Comparison of ENCODE assay signal across 8 mouse cellular contexts in the genomic region with DNA sequence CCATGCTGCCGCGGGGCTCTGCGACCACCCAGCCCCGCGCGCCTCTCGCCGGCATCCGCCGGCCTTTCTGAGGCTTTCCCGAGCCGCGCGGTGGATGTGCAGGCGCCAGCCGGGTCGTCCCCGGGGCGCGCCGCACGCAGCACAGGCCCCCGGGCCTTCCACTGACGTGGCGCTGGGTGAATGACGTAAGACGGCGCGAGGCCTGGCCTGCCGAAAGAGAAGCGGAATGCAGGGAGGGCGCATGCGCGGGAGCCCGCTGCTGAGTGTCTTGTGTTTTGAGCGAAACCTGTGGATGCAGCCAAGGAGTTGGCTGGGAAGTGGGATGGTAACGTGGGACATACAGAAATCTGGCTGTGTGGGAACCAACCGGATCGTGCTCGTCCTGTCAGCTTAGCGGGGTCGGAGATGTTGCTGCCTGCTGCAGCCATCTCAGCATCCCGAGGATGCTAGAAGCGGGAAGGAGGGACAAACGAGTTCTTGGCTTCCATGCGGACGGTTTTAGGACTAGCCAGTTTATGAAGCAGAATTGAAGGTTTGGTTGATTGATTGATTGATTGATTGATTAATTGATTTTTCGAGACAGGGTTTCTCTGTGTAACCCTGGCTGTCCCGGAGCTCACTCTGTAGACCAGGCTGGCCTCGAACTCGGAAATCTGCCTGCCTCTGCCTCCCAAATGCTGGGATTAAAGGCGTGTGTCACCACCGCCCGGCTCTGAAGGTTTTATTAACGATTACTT. TPM values are rescaled to one million over a fixed set of nuclear protein-coding genes. Genes with fewer than 3 reads are reported as not detected.
DNase-seq lines count a peak whose midpoint lies in the region; ATAC-seq and TF ChIP-seq lines count a peak whose summit lies in the region.

A gene (minus strand): TSS at position 113 of the 737 bp plus-strand sequence.

- no peaks in the 10 kb centered on the region for H3K9me3 ChIP-seq in E14TG2a.4 (ENCODE audit: low read length)
- H3K9me3 ChIP-seq in forebrain, embryonic 13.5 days (replicated peaks): no peaks in the 10 kb centered on the region
- H3K9me3 ChIP-seq in liver, postnatal 0 days (ENCODE audit: low read length): no peaks in the 10 kb centered on the region
- no peaks in the 10 kb centered on the region for H3K9me3 ChIP-seq in neural tube, embryonic 14.5 days (ENCODE audit: control insufficient read depth, low read length)

- 2% methylated on average over 55 of the region's 55 CpGs for WGBS in forebrain, embryonic 13.5 days
- WGBS in large intestine, adult 2 months: 1% methylated on average over 55 of the region's 55 CpGs
- 1% methylated on average over 45 of the region's 55 CpGs for WGBS in liver, postnatal 0 days (ENCODE audit: insufficient replicate concordance)
- 2% methylated on average over 49 of the region's 55 CpGs for WGBS in neural tube, embryonic 14.5 days

- H3K27ac ChIP-seq in forebrain, embryonic 13.5 days: peak within 1 kb of the TSS; percentile 95
- H3K27ac ChIP-seq in liver, postnatal 0 days (ENCODE audit: low read depth): peak within 1 kb of the TSS; percentile 93
- H3K27ac ChIP-seq in neural tube, embryonic 14.5 days (ENCODE audit: low read depth, low read length): peak within 1 kb of the TSS; percentile 97

- H3K4me2 ChIP-seq in forebrain, embryonic 13.5 days: peak within 1 kb of the TSS; percentile 98
- H3K4me2 ChIP-seq in liver, postnatal 0 days (ENCODE audit: low read depth, low read length): peak within 1 kb of the TSS; percentile 71
- peak within 1 kb of the TSS; percentile 95 for H3K4me2 ChIP-seq in neural tube, embryonic 14.5 days (ENCODE audit: low read depth, low read length)

- no peaks in the 10 kb centered on the region for H3K27me3 ChIP-seq in E14TG2a.4 (ENCODE audit: insufficient read depth, low read length)
- no peaks in the 10 kb centered on the region for H3K27me3 ChIP-seq in forebrain, embryonic 13.5 days
- H3K27me3 ChIP-seq in liver, postnatal 0 days (ENCODE audit: insufficient read depth, low read length): no peaks in the 10 kb centered on the region
- H3K27me3 ChIP-seq in neural tube, embryonic 14.5 days (ENCODE audit: control insufficient read depth, insufficient read depth, low read length): 0 out of 2 replicates have a peak, but pooled peaks cover 2% of the 10 kb centered on the region

- peak within 1 kb of the TSS; percentile 98 for H3K4me3 ChIP-seq in E14TG2a.4 (replicated peaks; ENCODE audit: low read length)
- H3K4me3 ChIP-seq in forebrain, embryonic 13.5 days: peak within 1 kb of the TSS; percentile 98
- peak within 1 kb of the TSS; percentile 75 for H3K4me3 ChIP-seq in liver, postnatal 0 days (ENCODE audit: low read depth, low read length)
- H3K4me3 ChIP-seq in neural tube, embryonic 14.5 days (ENCODE audit: low read depth, low read length): peak within 1 kb of the TSS; percentile 99

- no peak; the same call in 1 of the 2 replicates for TF ChIP-seq EP300 in liver, postnatal 0 days (IDR thresholded peaks at IDR 0.05; ENCODE audit: low read depth)

- peak within 1 kb of the TSS; percentile 99 for H3K9ac ChIP-seq in forebrain, embryonic 13.5 days
- H3K9ac ChIP-seq in liver, postnatal 0 days (replicated peaks): peak within 1 kb of the TSS; percentile 89
- peak within 1 kb of the TSS; percentile 98 for H3K9ac ChIP-seq in neural tube, embryonic 14.5 days (replicated peaks; ENCODE audit: low read depth, low read length)

- peak; percentile 98 for ATAC-seq in forebrain, embryonic 13.5 days
- peak; percentile 94 for ATAC-seq in liver, postnatal 0 days
- peak; percentile 95 for ATAC-seq in neural tube, embryonic 14.5 days (ENCODE audit: low read depth)

- intact Hi-C loops in heart, postnatal 10 days (cut with DNase I): loop anchor here (1.0 kb wide), 1 partner anchor 56 kb away; no protein-coding TSS in a partner anchor

- peak; percentile 94 for DNase-seq in c-Kit-positive CD71-positive TER-119-positive erythroid progenitor cells, embryonic 14.5 days (ENCODE audit: low spot score)
- peak; percentile 98 for DNase-seq in heart, postnatal 10 days
- DNase-seq in large intestine, adult 2 months (ENCODE audit: low read depth, low spot score): peak; percentile 71
- DNase-seq in liver, postnatal 0 days: peak; percentile 97
- peak; percentile 98 for DNase-seq in testis, postnatal 10 days (ENCODE audit: low spot score)

- no peak for TF ChIP-seq CTCF in E14TG2a.4 (conservative IDR thresholded peaks at IDR 0.05; ENCODE audit: low read length)
- TF ChIP-seq CTCF in liver, postnatal 0 days (IDR thresholded peaks at IDR 0.05; ENCODE audit: low read depth): no peak

- H3K4me1 ChIP-seq in E14TG2a.4 (replicated peaks; ENCODE audit: low read depth, low read length): peaks cover 50% of the 10 kb centered on the region
- H3K4me1 ChIP-seq in forebrain, embryonic 13.5 days: peaks cover 25% of the 10 kb centered on the region
- H3K4me1 ChIP-seq in liver, postnatal 0 days (ENCODE audit: insufficient read depth): peaks cover 18% of the 10 kb centered on the region
- H3K4me1 ChIP-seq in neural tube, embryonic 14.5 days (ENCODE audit: control insufficient read depth, insufficient read depth, low read length): peaks cover 19% of the 10 kb centered on the region

- H3K36me3 ChIP-seq in E14TG2a.4 (ENCODE audit: insufficient read depth, low read length): peaks cover 17% of the 10 kb centered on the region
- no peaks in the 10 kb centered on the region for H3K36me3 ChIP-seq in forebrain, embryonic 13.5 days (ENCODE audit: poor library complexity, severe bottlenecking)
- H3K36me3 ChIP-seq in liver, postnatal 0 days (replicated peaks; ENCODE audit: insufficient read depth, low read length): no peaks in the 10 kb centered on the region
- no peaks in the 10 kb centered on the region for H3K36me3 ChIP-seq in neural tube, embryonic 14.5 days (ENCODE audit: control insufficient read depth, insufficient read depth, low read length)

RNA-seq across cellular contexts. Expression of the gene that starts here (rescaled TPM):
- 53.0 and 57.0 TPM in 2 replicates for polyA plus RNA-seq in forebrain, embryonic 13.5 days (2015; fragmentation: Nextera tagmentation; extraction: Ambion mirVana)
- total RNA-seq in heart, postnatal 10 days (2021): 10 to 100 TPM; 56.6 to 58.1 TPM
- 65.2 and 67.8 TPM in 2 replicates for polyA plus RNA-seq in large intestine, adult 2 months (2012; rRNA removed)
- polyA plus RNA-seq in liver, postnatal 0 days (2015; fragmentation: Nextera tagmentation; extraction: Ambion mirVana): 15.5 and 18.1 TPM in 2 replicates
- polyA plus RNA-seq in neural tube, embryonic 14.5 days (2014; fragmentation: Nextera tagmentation; extraction: Ambion mirVana): 69.8 and 75.5 TPM in 2 replicates

Comparison
In these comparisons a context has a peak if more than half of its experiments do, and no peak if none do; other contexts are left out.
1. Peak in every context shown above with its lines: DNase-seq, ATAC-seq, H3K4me3 ChIP-seq and H3K27ac ChIP-seq.